Mouse (Mus musculus): Measurements from ENCODE around the gene Mgat4d. TPM values are rescaled to one million over a fixed set of nuclear protein-coding genes. Genes with fewer than 3 reads are reported as not detected.

Mgat4d gene
- polyA plus RNA-seq, 1 experiment from 2014 or later, result not detected

- Histone ChIP-seq H3K27ac (replicated peaks; ENCODE audit: low read depth, low read length) (no peak overlapping the region), H3K4me2 (ENCODE audit: low read depth, severe bottlenecking) (no peak overlapping the region), H3K9me3 (ENCODE audit: control insufficient read depth, low read length) (no peaks in the 10 kb centered on the region), H3K9ac (ENCODE audit: low read length) (no peak overlapping the region), H3K4me1 (ENCODE audit: control insufficient read depth, insufficient read depth, low read length) (no peaks in the 10 kb centered on the region), H3K27me3 (ENCODE audit: control insufficient read depth, insufficient read depth, low read length) (no peaks in the 10 kb centered on the region), H3K4me3 (ENCODE audit: low read depth, low read length) (no peak overlapping the region), H3K36me3 (ENCODE audit: control insufficient read depth, insufficient read depth, low read length) (no peaks in the 10 kb centered on the region)
- WGBS, result 92% methylated on average over 6 of the region's 6 CpGs
- DNase-seq (ENCODE audit: low spot score) (no peak), ATAC-seq (ENCODE audit: insufficient number of reproducible peaks, low FRiP score, low TSS enrichment, low read depth) (no peak)
Observed at GRCm38 (mm10) chr8:83396680-83397079, 48.4 kb downstream of the Mgat4d start.

DNA sequence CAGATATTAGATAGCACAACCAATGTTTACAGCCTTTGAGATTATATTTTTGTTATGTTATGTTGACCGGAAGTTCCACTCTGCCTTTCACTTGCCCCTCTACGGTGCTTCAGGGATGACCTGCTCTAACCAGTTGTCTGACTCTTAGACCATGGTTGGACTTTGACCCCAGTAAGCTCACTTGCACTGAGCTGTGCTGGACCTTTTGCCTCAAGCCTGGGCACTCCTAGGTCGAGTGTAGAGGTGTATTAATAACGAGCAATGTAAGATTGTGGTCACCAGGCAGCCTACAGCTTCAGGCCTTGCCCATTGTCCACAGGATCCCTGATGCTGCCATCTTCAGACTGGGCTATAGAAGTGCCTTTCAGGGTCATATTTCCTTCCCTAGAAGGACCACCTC is 49.5 kb downstream of the Mgat4d start:
- Histone ChIP-seq H3K9ac (ENCODE audit: low read length) (no peak overlapping the region), H3K36me3 (ENCODE audit: control insufficient read depth, insufficient read depth, low read length) (no peaks in the 10 kb centered on the region), H3K9me3 (ENCODE audit: control insufficient read depth, low read length) (no peaks in the 10 kb centered on the region), H3K27ac (replicated peaks; ENCODE audit: low read depth, low read length) (no peak overlapping the region), H3K4me3 (ENCODE audit: low read depth, low read length) (no peak overlapping the region), H3K27me3 (ENCODE audit: control insufficient read depth, insufficient read depth, low read length) (no peaks in the 10 kb centered on the region), H3K4me2 (ENCODE audit: low read depth, severe bottlenecking) (no peak overlapping the region), H3K4me1 (ENCODE audit: control insufficient read depth, insufficient read depth, low read length) (no peaks in the 10 kb centered on the region)
- 82% methylated on average over 4 of the region's 4 CpGs for WGBS
- DNase-seq (ENCODE audit: low spot score) (no peak), ATAC-seq (ENCODE audit: insufficient number of reproducible peaks, low FRiP score, low TSS enrichment, low read depth) (no peak)

DNA sequence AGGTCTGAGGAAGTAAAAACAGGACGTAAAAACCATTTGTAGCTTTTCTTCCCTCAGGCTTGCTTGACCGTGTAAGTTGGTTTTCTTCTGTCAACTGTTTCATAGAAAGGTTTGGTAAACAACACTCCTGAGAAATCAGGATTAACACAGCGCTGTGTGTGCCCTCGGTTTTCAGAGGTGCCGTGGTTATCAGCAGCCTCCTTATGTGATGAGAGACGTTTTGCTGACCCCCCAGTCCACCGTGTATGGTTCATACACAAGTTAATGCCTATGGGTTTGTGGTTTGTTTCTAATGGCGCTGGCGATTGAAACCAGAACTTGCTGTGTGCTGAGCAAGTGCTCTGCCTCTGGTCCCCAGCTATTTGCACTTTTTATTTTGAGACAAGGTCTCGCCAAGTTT is 57.3 kb downstream of the Mgat4d start:
- no peak for ATAC-seq (ENCODE audit: insufficient number of reproducible peaks, low FRiP score, low TSS enrichment, low read depth)
- no peak overlapping the region for H3K9ac ChIP-seq (ENCODE audit: low read length)
- DNase-seq (ENCODE audit: low spot score), result no peak

DNA sequence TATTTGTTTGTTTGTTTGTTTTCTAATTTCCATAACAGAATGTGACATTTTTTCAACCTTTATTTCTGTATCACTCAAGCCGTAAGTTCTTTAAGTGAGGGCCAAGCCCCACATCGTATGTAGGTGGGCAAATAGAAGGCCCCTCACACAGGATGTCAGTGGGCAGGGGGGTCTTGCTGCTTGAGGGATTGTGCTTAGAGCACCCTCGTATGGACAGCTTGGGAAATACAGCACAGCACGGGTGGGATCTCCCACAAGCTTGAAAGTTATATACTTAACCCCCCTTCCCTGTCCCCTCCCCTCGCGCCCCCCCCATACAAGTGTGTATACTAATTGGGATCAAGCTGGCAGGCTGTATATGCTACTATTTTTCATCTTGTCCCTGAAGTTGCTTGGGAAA is 58.6 kb downstream of the Mgat4d start:
- no peak overlapping the region for H3K4me2 ChIP-seq (ENCODE audit: low read depth, severe bottlenecking)
- no peaks in the 10 kb centered on the region for H3K27me3 ChIP-seq (ENCODE audit: control insufficient read depth, insufficient read depth, low read length)
- H3K9ac ChIP-seq (ENCODE audit: low read length), result no peak overlapping the region
- 31% methylated on average over 6 of the region's 6 CpGs for WGBS
- no peaks in the 10 kb centered on the region for H3K4me1 ChIP-seq (ENCODE audit: control insufficient read depth, insufficient read depth, low read length)
- no peak overlapping the region for H3K27ac ChIP-seq (replicated peaks; ENCODE audit: low read depth, low read length)
- H3K36me3 ChIP-seq (ENCODE audit: control insufficient read depth, insufficient read depth, low read length), result no peaks in the 10 kb centered on the region
- no peak for ATAC-seq (ENCODE audit: insufficient number of reproducible peaks, low FRiP score, low TSS enrichment, low read depth)
- H3K9me3 ChIP-seq (ENCODE audit: control insufficient read depth, low read length), result no peaks in the 10 kb centered on the region
- no peak overlapping the region for H3K4me3 ChIP-seq (ENCODE audit: low read depth, low read length)
- peak; percentile 50 for DNase-seq (ENCODE audit: low spot score)

More for the DNA sequence above, 57.3 kb downstream of the Mgat4d start:
- WGBS, result 77% methylated on average over 10 of the region's 10 CpGs
- Histone ChIP-seq H3K36me3 (ENCODE audit: control insufficient read depth, insufficient read depth, low read length) (no peaks in the 10 kb centered on the region), H3K9me3 (ENCODE audit: control insufficient read depth, low read length) (no peaks in the 10 kb centered on the region), H3K4me1 (ENCODE audit: control insufficient read depth, insufficient read depth, low read length) (no peaks in the 10 kb centered on the region), H3K4me3 (ENCODE audit: low read depth, low read length) (no peak overlapping the region), H3K27me3 (ENCODE audit: control insufficient read depth, insufficient read depth, low read length) (no peaks in the 10 kb centered on the region), H3K27ac (replicated peaks; ENCODE audit: low read depth, low read length) (no peak overlapping the region), H3K4me2 (ENCODE audit: low read depth, severe bottlenecking) (no peak overlapping the region)

DNA sequence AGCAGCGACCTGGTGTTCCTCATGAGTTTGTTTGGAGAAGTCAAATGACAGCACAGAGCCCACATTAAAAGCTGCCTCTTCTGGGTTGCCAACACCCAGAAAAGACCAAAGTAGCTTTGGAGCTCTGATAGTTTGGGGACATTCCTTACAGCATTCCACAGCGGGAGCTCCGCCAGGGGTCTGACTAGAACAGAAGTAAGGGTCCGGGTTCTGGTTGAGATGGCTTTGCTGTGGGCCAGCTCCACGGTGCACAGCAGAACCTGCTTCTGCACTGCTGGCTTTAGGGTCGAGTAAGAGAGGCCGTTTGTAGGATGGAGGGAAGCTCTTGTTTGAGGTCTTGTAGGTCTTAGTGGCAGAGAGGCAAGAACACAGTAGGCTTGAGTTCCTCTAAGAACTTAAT is 60.2 kb downstream of the Mgat4d start:
- Histone ChIP-seq H3K27me3 (ENCODE audit: control insufficient read depth, insufficient read depth, low read length) (no peaks in the 10 kb centered on the region), H3K9me3 (ENCODE audit: control insufficient read depth, low read length) (no peaks in the 10 kb centered on the region), H3K27ac (replicated peaks; ENCODE audit: low read depth, low read length) (no peak overlapping the region), H3K9ac (ENCODE audit: low read length) (no peak overlapping the region), H3K4me3 (ENCODE audit: low read depth, low read length) (no peak overlapping the region), H3K36me3 (ENCODE audit: control insufficient read depth, insufficient read depth, low read length) (no peaks in the 10 kb centered on the region), H3K4me1 (ENCODE audit: control insufficient read depth, insufficient read depth, low read length) (no peaks in the 10 kb centered on the region), H3K4me2 (ENCODE audit: low read depth, severe bottlenecking) (no peak overlapping the region)
- ATAC-seq (ENCODE audit: insufficient number of reproducible peaks, low FRiP score, low TSS enrichment, low read depth) (no peak), DNase-seq (ENCODE audit: low spot score) (no peak)
- 75% methylated on average over 7 of the region's 7 CpGs for WGBS

GRCm38 (mm10) chr8:83416878-83417277 is 68.6 kb downstream of the Mgat4d start:
- WGBS, result 95% methylated on average over 15 of the region's 15 CpGs
- no peak overlapping the region for H3K27ac ChIP-seq (replicated peaks; ENCODE audit: low read depth, low read length)
- H3K27me3 ChIP-seq (ENCODE audit: control insufficient read depth, insufficient read depth, low read length), result no peaks in the 10 kb centered on the region
- DNase-seq (ENCODE audit: low spot score) (no peak), ATAC-seq (ENCODE audit: insufficient number of reproducible peaks, low FRiP score, low TSS enrichment, low read depth) (no peak)
- no peaks in the 10 kb centered on the region for H3K9me3 ChIP-seq (ENCODE audit: control insufficient read depth, low read length)
- no peaks in the 10 kb centered on the region for H3K36me3 ChIP-seq (ENCODE audit: control insufficient read depth, insufficient read depth, low read length)
- H3K9ac ChIP-seq (ENCODE audit: low read length), result no peak overlapping the region
- H3K4me3 ChIP-seq (ENCODE audit: low read depth, low read length), result no peak overlapping the region
- H3K4me2 ChIP-seq (ENCODE audit: low read depth, severe bottlenecking), result no peak overlapping the region
- H3K4me1 ChIP-seq (ENCODE audit: control insufficient read depth, insufficient read depth, low read length), result no peaks in the 10 kb centered on the region

- H3K9ac ChIP-seq (ENCODE audit: low read length), result no peak overlapping the region
- 85% methylated on average over 6 of the region's 6 CpGs for WGBS
- H3K4me3 ChIP-seq (ENCODE audit: low read depth, low read length), result no peak overlapping the region
- H3K4me2 ChIP-seq (ENCODE audit: low read depth, severe bottlenecking), result no peak overlapping the region
- no peaks in the 10 kb centered on the region for H3K36me3 ChIP-seq (ENCODE audit: control insufficient read depth, insufficient read depth, low read length)
- no peaks in the 10 kb centered on the region for H3K9me3 ChIP-seq (ENCODE audit: control insufficient read depth, low read length)
- no peaks in the 10 kb centered on the region for H3K27me3 ChIP-seq (ENCODE audit: control insufficient read depth, insufficient read depth, low read length)
- ATAC-seq (ENCODE audit: insufficient number of reproducible peaks, low FRiP score, low TSS enrichment, low read depth) (no peak), DNase-seq (ENCODE audit: low spot score) (no peak)
- no peak overlapping the region for H3K27ac ChIP-seq (replicated peaks; ENCODE audit: low read depth, low read length)
- H3K4me1 ChIP-seq (ENCODE audit: control insufficient read depth, insufficient read depth, low read length), result no peaks in the 10 kb centered on the region
Observed at GRCm38 (mm10) chr8:83417970-83418369, 69.7 kb downstream of the Mgat4d start.

DNA sequence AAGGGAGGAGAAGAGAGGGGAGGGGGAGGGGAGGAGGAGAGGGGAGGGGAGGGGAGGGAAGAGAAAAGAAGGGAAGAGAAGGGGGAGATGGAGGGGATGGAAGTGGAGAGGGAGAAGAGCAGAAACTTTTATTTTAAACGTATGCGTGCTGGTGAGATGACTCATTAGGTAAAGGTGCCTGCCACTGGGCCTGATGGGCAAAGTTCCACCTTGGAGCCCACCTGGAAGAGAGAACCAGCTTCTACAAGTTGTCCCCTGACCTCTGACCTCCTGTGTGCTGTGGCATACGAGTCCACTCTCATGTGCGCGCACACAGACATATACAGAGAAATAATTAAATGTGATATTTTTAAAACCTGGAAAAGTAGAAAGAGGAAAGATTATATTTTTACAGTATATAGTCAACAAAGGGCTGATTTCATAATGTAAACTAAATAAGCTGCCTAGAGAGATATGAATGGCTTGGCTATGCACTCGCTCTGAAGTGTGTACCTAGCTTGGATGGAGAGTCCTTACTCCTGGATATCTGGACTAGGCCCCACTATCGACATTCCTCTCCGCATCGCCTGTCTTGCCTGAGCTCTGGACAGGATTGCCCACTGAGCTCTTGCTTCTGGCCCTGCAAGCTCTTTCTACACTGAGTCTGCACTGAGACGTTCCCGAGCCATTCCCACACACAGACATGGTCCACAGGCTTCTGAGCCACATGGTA is 70.7 kb downstream of the Mgat4d start:
- 94% methylated on average over 11 of the region's 11 CpGs for WGBS
- no peak overlapping the region for H3K27ac ChIP-seq (replicated peaks; ENCODE audit: low read depth, low read length)
- H3K36me3 ChIP-seq (ENCODE audit: control insufficient read depth, insufficient read depth, low read length), result no peaks in the 10 kb centered on the region
- no peak for ATAC-seq (ENCODE audit: insufficient number of reproducible peaks, low FRiP score, low TSS enrichment, low read depth)
- no peak overlapping the region for H3K9ac ChIP-seq (ENCODE audit: low read length)
- H3K4me3 ChIP-seq (ENCODE audit: low read depth, low read length), result no peak overlapping the region
- H3K27me3 ChIP-seq (ENCODE audit: control insufficient read depth, insufficient read depth, low read length), result no peaks in the 10 kb centered on the region
- H3K9me3 ChIP-seq (ENCODE audit: control insufficient read depth, low read length), result no peaks in the 10 kb centered on the region
- no peak overlapping the region for H3K4me2 ChIP-seq (ENCODE audit: low read depth, severe bottlenecking)
- no peak for DNase-seq (ENCODE audit: low spot score)
- no peaks in the 10 kb centered on the region for H3K4me1 ChIP-seq (ENCODE audit: control insufficient read depth, insufficient read depth, low read length)

DNA sequence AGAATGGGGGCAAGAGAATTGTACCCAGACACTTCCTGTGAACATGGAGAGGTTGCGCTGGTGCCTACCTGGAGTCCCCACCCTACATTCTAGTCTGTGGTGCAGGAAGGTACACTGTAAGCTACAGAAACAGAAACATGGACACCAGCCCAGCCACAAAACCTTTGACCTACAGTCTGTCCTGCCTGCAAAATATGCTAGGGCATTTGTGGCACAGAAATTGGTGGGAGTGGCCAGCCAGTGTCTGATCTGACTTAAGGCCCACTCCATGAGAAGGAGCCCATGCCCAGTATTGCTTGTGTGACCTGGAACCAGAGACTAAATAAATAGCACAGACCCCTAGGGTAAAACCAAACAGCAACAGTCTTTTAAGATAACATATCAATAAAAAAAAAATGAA is 73.1 kb downstream of the Mgat4d start:
- DNase-seq (ENCODE audit: low spot score) (no peak), ATAC-seq (ENCODE audit: insufficient number of reproducible peaks, low FRiP score, low TSS enrichment, low read depth) (no peak)
- Histone ChIP-seq H3K4me2 (ENCODE audit: low read depth, severe bottlenecking) (no peak overlapping the region), H3K36me3 (ENCODE audit: control insufficient read depth, insufficient read depth, low read length) (no peaks in the 10 kb centered on the region), H3K4me1 (ENCODE audit: control insufficient read depth, insufficient read depth, low read length) (no peaks in the 10 kb centered on the region), H3K27ac (replicated peaks; ENCODE audit: low read depth, low read length) (no peak overlapping the region), H3K27me3 (ENCODE audit: control insufficient read depth, insufficient read depth, low read length) (no peaks in the 10 kb centered on the region), H3K9ac (ENCODE audit: low read length) (no peak overlapping the region), H3K4me3 (ENCODE audit: low read depth, low read length) (no peak overlapping the region), H3K9me3 (ENCODE audit: control insufficient read depth, low read length) (no peaks in the 10 kb centered on the region)
- 95% methylated on average over 1 of the region's 1 CpGs for WGBS
